Mouse (Mus musculus): ENCODE results near the gene Trim33.

The Trim33 gene

DNA sequence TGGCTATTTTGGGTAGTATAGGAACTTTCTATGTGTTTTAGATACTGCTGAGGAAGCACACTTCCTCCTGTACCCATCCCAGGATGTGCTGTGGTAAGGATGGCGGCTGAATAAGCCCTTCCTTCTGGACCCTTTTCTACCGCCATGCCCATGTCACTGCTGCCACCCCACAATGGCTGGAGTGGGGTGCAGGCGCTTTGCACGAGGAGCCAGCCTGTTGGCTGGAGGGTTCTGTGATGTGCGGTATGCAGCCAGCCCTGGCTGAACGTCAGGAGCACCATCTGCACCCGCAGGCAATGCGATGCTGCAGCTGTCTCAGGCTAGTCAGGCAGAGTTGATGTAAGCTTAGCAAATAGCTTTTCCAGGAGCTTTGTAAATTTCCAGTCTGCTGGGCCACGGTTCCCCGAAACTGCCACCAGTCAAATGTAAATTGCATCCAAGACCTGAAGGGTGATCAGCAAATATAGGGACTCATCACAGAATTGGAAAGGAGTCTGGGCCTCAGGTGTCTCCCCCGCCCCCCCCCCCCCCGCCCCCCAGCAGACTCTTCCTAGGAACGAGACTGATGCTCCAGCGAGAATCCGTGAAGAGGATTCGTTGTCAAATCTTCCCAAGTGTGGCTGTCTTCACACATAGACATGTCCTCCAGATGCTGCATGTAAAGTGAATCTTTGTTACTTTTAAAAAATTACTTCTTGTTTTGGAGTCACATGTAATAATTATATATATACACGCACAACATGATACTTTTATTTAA, 122.4 kb downstream of the Trim33 start:
- no peak for DNase-seq

DNA sequence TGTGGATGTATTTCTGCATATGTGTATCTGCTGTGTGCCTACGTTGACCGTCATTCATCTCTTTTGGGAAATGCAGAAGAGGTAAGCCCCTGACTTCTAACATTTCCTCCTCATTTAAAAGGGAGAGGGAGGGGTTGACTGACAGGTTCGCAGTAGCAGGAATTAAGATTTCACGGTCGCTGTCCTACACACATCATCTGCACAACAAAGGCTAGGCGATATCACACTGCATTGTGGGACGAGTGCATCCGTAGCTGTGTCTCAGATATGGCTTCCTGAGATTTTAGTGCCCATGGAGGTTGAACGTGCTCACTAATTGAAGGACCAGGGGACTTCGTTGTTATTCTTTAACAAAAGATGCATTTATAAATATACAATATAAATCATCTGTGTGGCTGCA, 123.1 kb downstream of the Trim33 start:
- DNase-seq: no peak

DNA sequence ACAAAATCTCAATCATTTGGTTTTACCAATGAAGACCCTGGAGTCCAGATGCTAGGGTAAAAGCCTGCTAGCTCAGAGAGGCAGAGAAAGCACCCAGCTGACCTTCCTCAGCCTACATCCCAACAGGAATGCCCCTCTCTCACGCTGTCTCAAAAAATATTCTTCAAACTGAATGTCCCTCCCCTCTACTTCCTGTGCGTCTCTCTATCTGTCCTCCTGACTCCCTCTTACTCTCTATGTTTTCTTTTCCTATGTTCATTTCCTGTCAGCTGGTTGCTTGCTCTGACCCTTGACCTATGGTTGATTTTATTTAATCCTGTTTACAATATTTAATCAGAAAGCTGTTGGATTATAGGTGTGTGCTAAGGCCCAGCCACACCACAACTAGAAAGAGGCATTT, 126.0 kb downstream of the Trim33 start:
- DNase-seq: no peak

DNA sequence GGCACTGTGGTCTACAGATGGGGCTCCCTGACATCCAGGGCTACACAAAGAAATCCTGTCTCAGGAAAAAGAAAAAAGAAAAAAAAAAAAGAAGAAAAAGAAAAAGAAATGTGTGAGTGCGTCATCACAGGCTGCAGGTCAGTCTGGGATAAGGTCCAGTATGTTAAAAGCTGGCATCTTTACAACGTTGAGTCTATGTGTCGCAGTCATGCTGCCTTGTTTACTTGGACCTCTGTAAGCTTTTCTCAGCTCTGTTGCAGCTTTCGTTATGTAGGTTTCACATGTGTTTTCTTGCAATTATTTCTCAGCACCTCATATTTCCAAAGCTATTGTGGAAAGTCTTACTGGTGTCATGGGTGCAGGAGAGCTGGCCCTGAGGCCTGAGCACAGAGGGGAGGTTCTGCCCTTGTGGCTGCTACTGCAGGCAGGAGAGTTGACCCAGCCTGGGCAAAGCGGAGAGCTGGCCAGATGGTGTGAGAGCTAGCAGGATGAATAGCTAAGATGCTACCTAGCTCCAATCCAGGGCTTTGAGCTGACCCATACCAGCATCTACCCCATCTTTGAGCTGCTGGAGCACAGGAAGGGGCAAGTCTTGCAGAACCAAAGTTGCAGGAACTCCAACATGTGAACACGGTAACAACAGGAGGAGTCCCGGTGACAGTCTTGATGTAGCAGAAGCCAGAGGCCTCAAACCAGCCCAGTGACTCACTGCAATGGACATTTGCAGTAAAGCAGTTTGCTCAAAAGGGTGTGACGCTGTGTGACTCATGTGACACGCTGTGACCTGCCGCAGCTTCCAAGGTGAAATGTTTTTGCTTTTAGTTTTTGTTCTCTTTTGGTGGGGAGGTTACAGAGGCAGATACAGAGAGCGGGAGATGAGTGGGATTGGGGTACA, 127.0 kb downstream of the Trim33 start:
- no peak for DNase-seq

Data from kidney, adult 9 months (tissue).